ENCODE assay signal across 8 mouse cellular contexts in the genomic region with DNA sequence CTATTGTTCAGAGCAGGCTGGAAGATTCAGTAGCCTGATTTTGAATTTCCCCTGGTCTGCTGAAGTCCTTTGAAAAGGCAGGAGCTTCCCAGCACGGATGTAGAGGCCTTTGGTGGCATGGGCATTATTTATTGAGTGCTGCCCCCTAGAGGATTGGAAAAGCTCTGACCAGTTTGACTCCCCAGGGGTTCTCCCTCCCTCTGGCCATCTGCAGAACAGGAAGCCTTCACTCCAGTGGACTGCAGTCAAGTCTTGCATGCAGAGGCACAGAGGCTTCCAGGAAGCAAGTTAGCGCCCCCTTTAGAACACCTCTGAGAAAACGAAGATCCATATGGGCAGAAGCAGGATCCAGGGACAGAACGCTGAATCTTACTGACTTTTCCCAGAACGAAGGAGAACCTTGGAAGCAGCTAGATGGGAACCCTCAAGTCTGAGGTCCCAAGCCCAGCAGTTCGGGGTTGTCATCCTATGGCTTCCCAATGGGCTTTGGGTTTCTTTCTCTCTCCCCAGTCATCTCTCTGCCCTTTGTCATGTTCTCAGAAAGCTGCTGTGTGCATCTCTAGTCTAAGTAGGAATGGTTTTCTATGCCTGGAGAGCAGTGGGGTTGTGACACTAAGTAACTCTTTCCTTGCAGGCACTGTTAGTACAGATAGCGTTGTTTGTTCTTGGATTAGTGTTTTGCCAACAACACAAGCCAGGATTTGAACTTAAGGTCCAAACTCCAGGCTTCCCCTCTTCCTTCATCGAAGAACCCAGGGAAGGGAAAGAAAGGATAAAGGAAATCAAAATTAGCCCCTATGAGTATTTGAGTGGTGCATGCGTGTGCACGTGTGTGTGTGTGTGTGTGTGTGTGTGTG. TPM values are rescaled to one million over a fixed set of nuclear protein-coding genes. Genes with fewer than 3 reads are reported as not detected.
DNase-seq lines count a peak whose midpoint lies in the region; ATAC-seq and TF ChIP-seq lines count a peak whose summit lies in the region.

No protein-coding gene starts in this region.

- H3K4me1 ChIP-seq in midbrain, embryonic 10.5 days: peaks cover 66% of the 10 kb centered on the region
- peaks cover 14% of the 10 kb centered on the region for H3K4me1 ChIP-seq in midbrain, embryonic 16.5 days (ENCODE audit: control insufficient read depth, insufficient read depth, low read length)

- H3K9me3 ChIP-seq in midbrain, embryonic 10.5 days (replicated peaks): no peaks in the 10 kb centered on the region
- no peaks in the 10 kb centered on the region for H3K9me3 ChIP-seq in midbrain, embryonic 16.5 days (replicated peaks; ENCODE audit: control insufficient read depth, low read length, poor library complexity, severe bottlenecking)

- peaks cover 68% of the 10 kb centered on the region for H3K27me3 ChIP-seq in midbrain, embryonic 10.5 days (ENCODE audit: low read depth, poor library complexity, severe bottlenecking)
- H3K27me3 ChIP-seq in midbrain, embryonic 16.5 days (ENCODE audit: control insufficient read depth, insufficient read depth, low read depth, low read length): no peaks in the 10 kb centered on the region

- no peak overlapping the region for H3K4me2 ChIP-seq in midbrain, embryonic 16.5 days (ENCODE audit: low read length)

- intact Hi-C loops in left cerebral cortex, postnatal 14 days (cut with DNase I): loop anchor here (5.0 kb wide), 4 partner anchors 81 to 1644 kb away; no protein-coding TSS in a partner anchor

- TF ChIP-seq POLR2A in brain, embryonic 14.5 days (IDR thresholded peaks at IDR 0.05; ENCODE audit: borderline replicate concordance, extremely low read depth, insufficient read depth, insufficient read length, poor library complexity, severe bottlenecking): no peak

- no peak overlapping the region for H3K27ac ChIP-seq in midbrain, embryonic 10.5 days (replicated peaks)
- H3K27ac ChIP-seq in midbrain, embryonic 16.5 days (ENCODE audit: low read length): no peak overlapping the region

- 36% methylated on average over 10 of the region's 10 CpGs for WGBS in midbrain, embryonic 10.5 days
- 34% methylated on average over 10 of the region's 10 CpGs for WGBS in midbrain, embryonic 16.5 days

- peak; percentile 75 for DNase-seq in midbrain, embryonic 10.5 days (ENCODE audit: low spot score)
- peak; percentile 93 for DNase-seq in brain, embryonic 14.5 days (ENCODE audit: low read depth)
- DNase-seq in induced T-regulatory cell, adult 2 months (ENCODE audit: low read depth): peak; percentile 53
- DNase-seq in left cerebral cortex, postnatal 14 days (ENCODE audit: low spot score in 2 of 2): peak; percentile 77
- peak; percentile 68 for DNase-seq in testis, postnatal 14 days (ENCODE audit: low spot score)

- H3K9ac ChIP-seq in midbrain, embryonic 16.5 days (ENCODE audit: low read depth, low read length): no peak overlapping the region

- peak; percentile 71 for TF ChIP-seq CTCF in brain, embryonic 14.5 days (IDR thresholded peaks at IDR 0.05; ENCODE audit: borderline replicate concordance, extremely low read depth, insufficient read depth, insufficient read length)

- H3K36me3 ChIP-seq in midbrain, embryonic 10.5 days: no peaks in the 10 kb centered on the region
- no peaks in the 10 kb centered on the region for H3K36me3 ChIP-seq in midbrain, embryonic 16.5 days (ENCODE audit: control insufficient read depth, insufficient read depth, low read length)

- ATAC-seq in midbrain, embryonic 16.5 days: no peak
- ATAC-seq in frontal cortex, adult (ENCODE audit: low TSS enrichment): peak; percentile 50
- peak; percentile 63 for ATAC-seq in megakaryocyte-erythroid progenitor cell, adult 5-6 weeks (replicated peaks; ENCODE audit: low FRiP score, low TSS enrichment, poor library complexity, severe bottlenecking)

- H3K4me3 ChIP-seq in midbrain, embryonic 10.5 days: no peak overlapping the region
- H3K4me3 ChIP-seq in midbrain, embryonic 16.5 days (ENCODE audit: low read depth, low read length): no peak overlapping the region

RNA-seq across cellular contexts. Expression of a gene that starts 1.8 kb away (rescaled TPM):
- 10.7 and 13.2 TPM in 2 replicates for polyA plus RNA-seq in midbrain, embryonic 10.5 days (2016; fragmentation: Nextera tagmentation; extraction: Ambion mirVana)
- 23.4 and 33.3 TPM in 2 replicates for polyA plus RNA-seq in midbrain, embryonic 16.5 days (2015; fragmentation: Nextera tagmentation; extraction: Ambion mirVana)
- 53.3 and 66.5 TPM in 2 replicates for polyA plus RNA-seq in brain, embryonic 14.5 days (2012; rRNA removed)
- total RNA-seq in left cerebral cortex, postnatal 14 days (2021): 10 to 100 TPM; 16.9 to 32.7 TPM
- total RNA-seq in megakaryocyte-erythroid progenitor cell, adult 5-6 weeks (2014; fragmentation: Nextera tagmentation): 0.05 and 0.17 TPM in 2 replicates
- total RNA-seq in megakaryocyte-erythroid progenitor cell, adult 5-6 weeks (2017): 0.34 TPM in 1 of 2 replicates, not detected in the other
